Mouse (Mus musculus): Measurements from ENCODE around the gene Tmod1.

- TF ChIP-seq HCFC1 (IDR thresholded peaks at IDR 0.05; ENCODE audit: borderline replicate concordance, insufficient read depth, low read length): no peak
- TF ChIP-seq CHD2 (IDR thresholded peaks at IDR 0.05; ENCODE audit: low read depth, low read length): no peak
Observed at GRCm38 (mm10) chr4:46111361-46111760, 72.6 kb downstream of the Tmod1 start.

Measured in ES-E14 (cell line).